ENCODE assay signal across 8 mouse cellular contexts in genomic region chr5:115341314-115342165, GRCm38 (mm10). TPM values are rescaled to one million over a fixed set of nuclear protein-coding genes. Genes with fewer than 3 reads are reported as not detected.
DNase-seq lines count a peak whose midpoint lies in the region; ATAC-seq and TF ChIP-seq lines count a peak whose summit lies in the region.

No protein-coding gene starts in this region.

- H3K4me1 ChIP-seq in megakaryocyte, embryonic 14.5 days = peaks cover 54% of the 10 kb centered on the region
- H3K4me1 ChIP-seq in erythroblast, embryonic 14.5 days (ENCODE audit: control insufficient read depth) = peaks cover 62% of the 10 kb centered on the region
- peaks cover 11% of the 10 kb centered on the region for H3K4me1 ChIP-seq in limb, embryonic 14.5 days (ENCODE audit: control insufficient read depth, insufficient read depth, low read length)
- peaks cover 11% of the 10 kb centered on the region for H3K4me1 ChIP-seq in stomach, embryonic 14.5 days (ENCODE audit: control insufficient read depth, insufficient read depth, low read length)

- peak overlapping the region; percentile 89 for H3K9ac ChIP-seq in limb, embryonic 14.5 days (ENCODE audit: low read depth, low read length, severe bottlenecking)
- H3K9ac ChIP-seq in stomach, embryonic 14.5 days (replicated peaks; ENCODE audit: low read depth, low read length) = peak overlapping the region; percentile 84

- DNase-seq in limb, embryonic 14.5 days (ENCODE audit: low spot score) = no peak
- no peak for DNase-seq in layer of hippocampus, adult 8-10 months (ENCODE audit: low spot score in 2 of 2)
- no peak for DNase-seq in gastrocnemius, postnatal 4 days (ENCODE audit: low spot score in 2 of 2)
- no peak for DNase-seq in cerebellum, postnatal 4 days (ENCODE audit: low spot score in 2 of 2)

- no peak for TF ChIP-seq POLR2A in limb, embryonic 14.5 days (IDR thresholded peaks at IDR 0.05; ENCODE audit: borderline replicate concordance, extremely low read depth, insufficient read depth, insufficient read length)

- H3K4me2 ChIP-seq in limb, embryonic 14.5 days (replicated peaks; ENCODE audit: low read depth, low read length, severe bottlenecking) = peak overlapping the region; percentile 79
- H3K4me2 ChIP-seq in stomach, embryonic 14.5 days (replicated peaks; ENCODE audit: low read depth, low read length) = peak overlapping the region; percentile 67

- H3K4me3 ChIP-seq in megakaryocyte, embryonic 14.5 days (replicated peaks) = peak overlapping the region; percentile 94
- peak overlapping the region; percentile 83 for H3K4me3 ChIP-seq in erythroblast, embryonic 14.5 days (replicated peaks)
- peak overlapping the region; percentile 90 for H3K4me3 ChIP-seq in limb, embryonic 14.5 days (replicated peaks; ENCODE audit: low read length)
- peak overlapping the region; percentile 75 for H3K4me3 ChIP-seq in stomach, embryonic 14.5 days (ENCODE audit: low read depth, low read length)

- H3K27ac ChIP-seq in limb, embryonic 14.5 days (replicated peaks; ENCODE audit: low read depth, low read length) = no peak overlapping the region
- 0 out of 2 replicates have a peak overlapping the region, but pooled peaks have one; percentile 39 for H3K27ac ChIP-seq in stomach, embryonic 14.5 days (ENCODE audit: low read length)

- WGBS in limb, embryonic 14.5 days = 12% methylated on average over 36 of the region's 36 CpGs
- 11% methylated on average over 36 of the region's 36 CpGs for WGBS in stomach, embryonic 14.5 days

- ATAC-seq in megakaryocyte, adult 5-6 weeks (ENCODE audit: poor library complexity, severe bottlenecking) = no peak
- peak; percentile 56; the same call in 1 of the 2 replicates for ATAC-seq in limb, embryonic 14.5 days (ENCODE audit: low FRiP score, low read depth)
- ATAC-seq in stomach, embryonic 14.5 days (ENCODE audit: insufficient number of reproducible peaks, insufficient read depth, low FRiP score, low read depth) = no peak; the same call in 1 of the 2 replicates

- H3K27me3 ChIP-seq in megakaryocyte, embryonic 14.5 days (replicated peaks) = no peaks in the 10 kb centered on the region
- no peaks in the 10 kb centered on the region for H3K27me3 ChIP-seq in erythroblast, embryonic 14.5 days (ENCODE audit: control insufficient read depth)
- no peaks in the 10 kb centered on the region for H3K27me3 ChIP-seq in limb, embryonic 14.5 days (ENCODE audit: control insufficient read depth, insufficient read depth, low read length)
- H3K27me3 ChIP-seq in stomach, embryonic 14.5 days (ENCODE audit: control insufficient read depth, insufficient read depth, low read length) = no peaks in the 10 kb centered on the region

- peaks cover 63% of the 10 kb centered on the region for H3K36me3 ChIP-seq in megakaryocyte, embryonic 14.5 days (replicated peaks; ENCODE audit: low read length)
- peaks cover 71% of the 10 kb centered on the region for H3K36me3 ChIP-seq in erythroblast, embryonic 14.5 days (ENCODE audit: control insufficient read depth)
- H3K36me3 ChIP-seq in limb, embryonic 14.5 days (ENCODE audit: control insufficient read depth, insufficient read depth, low read length) = peaks cover 43% of the 10 kb centered on the region
- H3K36me3 ChIP-seq in stomach, embryonic 14.5 days (ENCODE audit: control insufficient read depth, insufficient read depth, low read length) = peaks cover 32% of the 10 kb centered on the region

- no peaks in the 10 kb centered on the region for H3K9me3 ChIP-seq in megakaryocyte, embryonic 14.5 days
- H3K9me3 ChIP-seq in erythroblast, embryonic 14.5 days (ENCODE audit: control insufficient read depth, low read length) = no peaks in the 10 kb centered on the region
- H3K9me3 ChIP-seq in limb, embryonic 14.5 days (ENCODE audit: control insufficient read depth, low read length) = no peaks in the 10 kb centered on the region
- no peaks in the 10 kb centered on the region for H3K9me3 ChIP-seq in stomach, embryonic 14.5 days (ENCODE audit: control insufficient read depth, low read depth, low read length)

RNA-seq across cellular contexts. Expression of gene Triap1, which starts 0.5 kb away (rescaled TPM):
- 7.6 TPM in 1 of 2 replicates, not detected in the other for polyA plus RNA-seq in megakaryocyte, embryonic 14.5 days (2012; ENCODE audit: insufficient read depth, low replicate concordance)
- total RNA-seq in megakaryocyte, adult 5-6 weeks (2015) = 41.0 and 52.0 TPM in 2 replicates
- 15.9 and 18.8 TPM in 2 replicates for total RNA-seq in megakaryocyte, adult 5-6 weeks (2017)
- 0.33 and 0.72 TPM in 2 replicates for polyA plus RNA-seq in erythroblast, embryonic 14.5 days (2012)
- polyA plus RNA-seq in limb, embryonic 14.5 days (2012; rRNA removed) = 27.6 and 28.7 TPM in 2 replicates
- polyA plus RNA-seq in limb, embryonic 14.5 days (2014; fragmentation: Nextera tagmentation; extraction: Ambion mirVana) = 61.7 and 62.2 TPM in 2 replicates
- polyA plus RNA-seq in stomach, embryonic 14.5 days (2014; fragmentation: Nextera tagmentation; extraction: Ambion mirVana) = 61.3 and 63.8 TPM in 2 replicates
- 10 to 100 TPM; 21.1 to 24.6 (median 22.9) TPM for total RNA-seq in layer of hippocampus, adult 8-10 months (2022)
- 10 to 100 TPM; 19.7 to 22.8 TPM for total RNA-seq in gastrocnemius, postnatal 4 days (2021)

RNA-seq across cellular contexts. Expression of gene Gatc, which starts 0.6 kb away (rescaled TPM):
- 1.9 and 8.0 TPM in 2 replicates for polyA plus RNA-seq in megakaryocyte, embryonic 14.5 days (2012; ENCODE audit: insufficient read depth, low replicate concordance)
- total RNA-seq in megakaryocyte, adult 5-6 weeks (2015) = 66.3 and 69.0 TPM in 2 replicates
- 15.1 and 16.8 TPM in 2 replicates for total RNA-seq in megakaryocyte, adult 5-6 weeks (2017)
- 1.4 and 1.7 TPM in 2 replicates for polyA plus RNA-seq in erythroblast, embryonic 14.5 days (2012)
- polyA plus RNA-seq in limb, embryonic 14.5 days (2012; rRNA removed) = 23.7 TPM in 2 replicates
- polyA plus RNA-seq in limb, embryonic 14.5 days (2014; fragmentation: Nextera tagmentation; extraction: Ambion mirVana) = 29.6 and 33.3 TPM in 2 replicates
- 36.0 and 37.0 TPM in 2 replicates for polyA plus RNA-seq in stomach, embryonic 14.5 days (2014; fragmentation: Nextera tagmentation; extraction: Ambion mirVana)
- total RNA-seq in layer of hippocampus, adult 8-10 months (2022) = 10 to 100 TPM; 19.1 to 22.9 (median 20.9) TPM
- 10 to 100 TPM; 19.5 to 21.6 TPM for total RNA-seq in gastrocnemius, postnatal 4 days (2021)

RNA-seq across cellular contexts. Expression of gene Cox6a1, which starts 7.2 kb away (rescaled TPM):
- 3,165 and 8,052 TPM in 2 replicates for polyA plus RNA-seq in megakaryocyte, embryonic 14.5 days (2012; ENCODE audit: insufficient read depth, low replicate concordance)
- total RNA-seq in megakaryocyte, adult 5-6 weeks (2015) = 321 and 340 TPM in 2 replicates
- total RNA-seq in megakaryocyte, adult 5-6 weeks (2017) = 78.5 and 107 TPM in 2 replicates
- 742 and 772 TPM in 2 replicates for polyA plus RNA-seq in erythroblast, embryonic 14.5 days (2012)
- polyA plus RNA-seq in limb, embryonic 14.5 days (2012; rRNA removed) = 902 and 1,086 TPM in 2 replicates
- polyA plus RNA-seq in limb, embryonic 14.5 days (2014; fragmentation: Nextera tagmentation; extraction: Ambion mirVana) = 766 and 836 TPM in 2 replicates
- polyA plus RNA-seq in stomach, embryonic 14.5 days (2014; fragmentation: Nextera tagmentation; extraction: Ambion mirVana) = 898 and 932 TPM in 2 replicates
- total RNA-seq in layer of hippocampus, adult 8-10 months (2022) = 100 to 1,000 TPM; 621 to 774 (median 709) TPM
- total RNA-seq in gastrocnemius, postnatal 4 days (2021) = 100 to 1,000 TPM; 236 to 243 TPM

RNA-seq across cellular contexts. Expression of gene Srsf9, which starts 14.6 kb away (rescaled TPM):
- polyA plus RNA-seq in megakaryocyte, embryonic 14.5 days (2012; ENCODE audit: insufficient read depth, low replicate concordance) = 79.3 and 86.6 TPM in 2 replicates
- 79.1 and 98.4 TPM in 2 replicates for total RNA-seq in megakaryocyte, adult 5-6 weeks (2015)
- 126 and 130 TPM in 2 replicates for total RNA-seq in megakaryocyte, adult 5-6 weeks (2017)
- polyA plus RNA-seq in erythroblast, embryonic 14.5 days (2012) = 5.3 and 5.5 TPM in 2 replicates
- 132 and 137 TPM in 2 replicates for polyA plus RNA-seq in limb, embryonic 14.5 days (2012; rRNA removed)
- 252 and 271 TPM in 2 replicates for polyA plus RNA-seq in limb, embryonic 14.5 days (2014; fragmentation: Nextera tagmentation; extraction: Ambion mirVana)
- polyA plus RNA-seq in stomach, embryonic 14.5 days (2014; fragmentation: Nextera tagmentation; extraction: Ambion mirVana) = 218 and 229 TPM in 2 replicates
- total RNA-seq in layer of hippocampus, adult 8-10 months (2022) = 10 to 100 TPM; 83.6 to 93.5 (median 86.2) TPM
- 10 to 100 TPM; 38.2 to 42.8 TPM for total RNA-seq in gastrocnemius, postnatal 4 days (2021)

RNA-seq across cellular contexts. Expression of gene Dynll1, which starts 40.7 kb away (rescaled TPM):
- 552 and 565 TPM in 2 replicates for polyA plus RNA-seq in megakaryocyte, embryonic 14.5 days (2012; ENCODE audit: insufficient read depth, low replicate concordance)
- total RNA-seq in megakaryocyte, adult 5-6 weeks (2015) = 646 and 659 TPM in 2 replicates
- 318 and 344 TPM in 2 replicates for total RNA-seq in megakaryocyte, adult 5-6 weeks (2017)
- polyA plus RNA-seq in erythroblast, embryonic 14.5 days (2012) = 85.2 and 91.7 TPM in 2 replicates
- polyA plus RNA-seq in limb, embryonic 14.5 days (2012; rRNA removed) = 503 and 1,052 TPM in 2 replicates
- polyA plus RNA-seq in limb, embryonic 14.5 days (2014; fragmentation: Nextera tagmentation; extraction: Ambion mirVana) = 1,814 and 1,833 TPM in 2 replicates
- polyA plus RNA-seq in stomach, embryonic 14.5 days (2014; fragmentation: Nextera tagmentation; extraction: Ambion mirVana) = 1,629 and 1,647 TPM in 2 replicates
- total RNA-seq in layer of hippocampus, adult 8-10 months (2022) = 100 to 1,000 TPM; 630 to 827 (median 734) TPM
- 100 to 1,000 TPM; 314 to 330 TPM for total RNA-seq in gastrocnemius, postnatal 4 days (2021)
